Mouse (Mus musculus) neural tube, embryonic 12.5 days (tissue): ENCODE measurements around the gene Kcnq1. TPM values are rescaled to one million over a fixed set of nuclear protein-coding genes. Genes with fewer than 3 reads are reported as not detected.

Experiments
- ATAC-seq: fragments of 200-750 bp; cut with Nextera tagmentation; 2 replicates; pipeline ENCODE4 v1.8.0; 2017; ENCODE audit warnings: low read depth, mild to moderate bottlenecking, moderate TSS enrichment, moderate library complexity; ENCODE audit not compliant: low FRiP score
- H3K27ac ChIP-seq: fragments of 300-500 bp; sonication (generic); 2 replicates; pipeline ENCODE4 v1.5.1; 2016
- H3K27me3 ChIP-seq: fragments of 300-500 bp; sonication (generic); replicated peaks from 2 replicates; pipeline ENCODE4 v1.6.1; 2016; ENCODE audit warnings: mild to moderate bottlenecking
- H3K36me3 ChIP-seq: fragments of 300-500 bp; sonication (generic); 2 replicates; pipeline ENCODE4 v1.6.1; 2016; ENCODE audit warnings: mild to moderate bottlenecking
- H3K4me1 ChIP-seq: fragments of 300-500 bp; sonication (generic); 2 replicates; pipeline ENCODE4 v1.6.1; 2016
- H3K4me2 ChIP-seq: fragments of 300-500 bp; sonication (generic); replicated peaks from 2 replicates; pipeline ENCODE4 v1.6.1; 2016; ENCODE audit warnings: mild to moderate bottlenecking
- H3K4me3 ChIP-seq: fragments of 300-500 bp; sonication (generic); 2 replicates; pipeline ENCODE4 v1.5.1; 2016
- H3K9ac ChIP-seq: fragments of 300-500 bp; sonication (generic); 2 replicates; pipeline ENCODE4 v1.6.1; 2016; ENCODE audit warnings: mild to moderate bottlenecking
- H3K9me3 ChIP-seq: fragments of 300-500 bp; sonication (generic); 2 replicates; pipeline ENCODE4 v1.6.1; 2016; ENCODE audit warnings: mild to moderate bottlenecking
- WGBS: fragments of 180-500 bp; shearing (Covaris S2); methylation state at CpG from one replicate; pipeline ENCODE4 v1.1.7; 2016; 5-methylcytosine and 5-hydroxymethylcytosine counted together
- polyA plus RNA-seq: library from polyadenylated mRNA; unstranded; fragments of >200 nt; fragmentation: Nextera tagmentation; extraction: Ambion mirVana; gene quantifications from 2 replicates; pipeline ENCODE4 v1.2.1, GENCODE M21; 2016

The Kcnq1 gene
- polyA plus RNA-seq, 1 experiment from 2014 or later, result 0.99 TPM

- WGBS, result 19% methylated on average over 8 of the region's 8 CpGs
- H3K27ac ChIP-seq, result no peak overlapping the region
- H3K27me3 ChIP-seq, result peaks cover 6% of the 10 kb centered on the region; the same call in 1 of the 2 replicates
Measured at GRCm38 (mm10) chr7:143469946-143470345, 363.8 kb downstream of the Kcnq1 start.

GRCm38 (mm10) chr7:143473347-143474101, 367.4 kb downstream of the Kcnq1 start, which contains the start of gene Slc22a18:
Slc22a18 (plus strand) TSS chr7:143473736.
- WGBS, result 45% methylated on average over 4 of the region's 4 CpGs
- H3K36me3 ChIP-seq, result no peaks in the 10 kb centered on the region
- no peaks in the 10 kb centered on the region for H3K4me1 ChIP-seq
- ATAC-seq, result no peak
- no peak within 1 kb of the TSS for H3K27ac ChIP-seq
- H3K4me2 ChIP-seq, result no peak within 1 kb of the TSS
- H3K4me3 ChIP-seq, result no peak within 1 kb of the TSS
- no peaks in the 10 kb centered on the region for H3K27me3 ChIP-seq
- H3K9me3 ChIP-seq, result no peaks in the 10 kb centered on the region
- H3K9ac ChIP-seq, result no peak within 1 kb of the TSS

More at GRCm38 (mm10) chr7:143469946-143470345, 363.8 kb downstream of the Kcnq1 start:
- ATAC-seq, result no peak
- Histone ChIP-seq H3K4me3 (no peak overlapping the region), H3K4me1 (peaks cover 14% of the 10 kb centered on the region), H3K4me2 (no peak overlapping the region), H3K9ac (no peak overlapping the region), H3K9me3 (no peaks in the 10 kb centered on the region), H3K36me3 (no peaks in the 10 kb centered on the region)

GRCm38 (mm10) chr7:143474811-143475210, 368.6 kb downstream of the Kcnq1 start:
- no peaks in the 10 kb centered on the region for H3K4me1 ChIP-seq
- 23% methylated on average over 10 of the region's 10 CpGs for whole genome bisulfite sequencing
- H3K9ac ChIP-seq, result no peak overlapping the region
- H3K27me3 ChIP-seq, result no peaks in the 10 kb centered on the region
- no peaks in the 10 kb centered on the region for H3K9me3 ChIP-seq
- H3K36me3 ChIP-seq, result no peaks in the 10 kb centered on the region
- no peak overlapping the region for H3K27ac ChIP-seq
- no peak for ATAC-seq
- no peak overlapping the region for H3K4me2 ChIP-seq
- H3K4me3 ChIP-seq, result no peak overlapping the region

- Histone ChIP-seq H3K9ac (no peak overlapping the region), H3K4me2 (no peak overlapping the region), H3K4me3 (no peak overlapping the region), H3K4me1 (no peaks in the 10 kb centered on the region), H3K36me3 (no peaks in the 10 kb centered on the region), H3K27me3 (no peaks in the 10 kb centered on the region), H3K9me3 (no peaks in the 10 kb centered on the region), H3K27ac (no peak overlapping the region)
- no peak for ATAC-seq
- WGBS, result 77% methylated on average over 11 of the region's 11 CpGs
Measured at GRCm38 (mm10) chr7:143475876-143476275, 369.7 kb downstream of the Kcnq1 start.

Other genes starting within 250 kb of the Kcnq1 start
- 21.6 and 28.0 TPM in 2 replicates for gene Th, start 175.2 kb upstream of the Kcnq1 start, polyA plus RNA-seq
- gene Ascl2, start 137.1 kb upstream of the Kcnq1 start, polyA plus RNA-seq, result 0.15 and 0.66 TPM in 2 replicates
- gene Tspan32, start 101.3 kb upstream of the Kcnq1 start, polyA plus RNA-seq, result 1.4 and 2.2 TPM in 2 replicates
- 255 and 258 TPM in 2 replicates for gene Cd81, start 53.6 kb upstream of the Kcnq1 start, polyA plus RNA-seq
- gene Tssc4, start 37.1 kb upstream of the Kcnq1 start, polyA plus RNA-seq, result 91.7 and 96.3 TPM in 2 replicates
- 1.8 and 2.2 TPM in 2 replicates for gene Trpm5, start 11.7 kb upstream of the Kcnq1 start, polyA plus RNA-seq